Comparison of ENCODE assay signal across 16 mouse cellular contexts in genomic region chr7:37933754-37934308, GRCm38 (mm10).
DNase-seq lines count a peak whose midpoint lies in the region; ATAC-seq and TF ChIP-seq lines count a peak whose summit lies in the region.
"Had no signal": no experiment of that assay in that cellular context is flagged by ENCODE, and none has a peak within 500 bp of the region (broad histone marks: within the 10 kb centered on the region; RNA-seq: fewer than 3 reads in every experiment).

No protein-coding gene starts in this region.

- DNase-seq in forebrain, embryonic 14.5 days (ENCODE audit: low spot score): no peak
- DNase-seq in stomach, postnatal 0 days (ENCODE audit: low spot score): no peak
- peak; percentile 23 for DNase-seq in mesoderm, embryonic 11.5 days (ENCODE audit: low read depth, low spot score)
- DNase-seq in lung, postnatal 14 days: no peak
- DNase-seq in layer of hippocampus, postnatal 10 days (ENCODE audit: low spot score in 2 of 2): no peak
- DNase-seq: adrenal gland, postnatal 25 days; cerebellum, postnatal 25 days; kidney, postnatal 10 days; liver, postnatal 0 days; spleen, adult 18-20 months had no signal

- H3K4me3 ChIP-seq in forebrain, embryonic 12.5 days (replicated peaks): no peak overlapping the region
- H3K4me3 ChIP-seq in forebrain, embryonic 14.5 days (ENCODE audit: low read depth, low read length): no peak overlapping the region
- H3K4me3 ChIP-seq in stomach, embryonic 16.5 days (replicated peaks; ENCODE audit: low read length): no peak overlapping the region
- no peak overlapping the region for H3K4me3 ChIP-seq in stomach, postnatal 0 days (ENCODE audit: low read depth, low read length)
- no peak overlapping the region for H3K4me3 ChIP-seq in neural tube, embryonic 15.5 days (replicated peaks)
- H3K4me3 ChIP-seq: heart, embryonic 15.5 days; limb, embryonic 12.5 days had no signal

- peaks cover 30% of the 10 kb centered on the region for H3K4me1 ChIP-seq in forebrain, embryonic 12.5 days
- H3K4me1 ChIP-seq in forebrain, embryonic 14.5 days (ENCODE audit: control insufficient read depth, insufficient read depth, low read length): peaks cover 9% of the 10 kb centered on the region
- peaks cover 15% of the 10 kb centered on the region for H3K4me1 ChIP-seq in stomach, embryonic 16.5 days (ENCODE audit: control insufficient read depth, insufficient read depth, low read length)
- peaks cover 3% of the 10 kb centered on the region; the same call in 1 of the 2 replicates for H3K4me1 ChIP-seq in stomach, postnatal 0 days (replicated peaks; ENCODE audit: control insufficient read depth, insufficient read depth)
- peaks cover 25% of the 10 kb centered on the region for H3K4me1 ChIP-seq in neural tube, embryonic 15.5 days

- no peaks in the 10 kb centered on the region for H3K36me3 ChIP-seq in forebrain, embryonic 12.5 days (replicated peaks)
- no peaks in the 10 kb centered on the region for H3K36me3 ChIP-seq in forebrain, embryonic 14.5 days (ENCODE audit: control insufficient read depth, insufficient read depth, low read length)
- no peaks in the 10 kb centered on the region for H3K36me3 ChIP-seq in stomach, embryonic 16.5 days (ENCODE audit: control insufficient read depth, insufficient read depth, low read length)
- no peaks in the 10 kb centered on the region for H3K36me3 ChIP-seq in stomach, postnatal 0 days (ENCODE audit: control insufficient read depth, insufficient read depth, low read length)
- H3K36me3 ChIP-seq in neural tube, embryonic 15.5 days: no peaks in the 10 kb centered on the region
- H3K36me3 ChIP-seq: heart, embryonic 15.5 days; limb, embryonic 12.5 days had no signal

- no peak for TF ChIP-seq EP300 in stomach, postnatal 0 days (optimal IDR thresholded peaks at IDR 0.05)

- no peak overlapping the region for H3K9ac ChIP-seq in forebrain, embryonic 12.5 days
- no peak overlapping the region for H3K9ac ChIP-seq in forebrain, embryonic 14.5 days (ENCODE audit: low read length)
- peak overlapping the region; percentile 23; the same call in 1 of the 2 replicates for H3K9ac ChIP-seq in stomach, embryonic 16.5 days (ENCODE audit: low read length)
- no peak overlapping the region for H3K9ac ChIP-seq in stomach, postnatal 0 days (ENCODE audit: low read length)
- no peak overlapping the region for H3K9ac ChIP-seq in neural tube, embryonic 15.5 days (replicated peaks)
- H3K9ac ChIP-seq: heart, embryonic 15.5 days; limb, embryonic 12.5 days; liver, postnatal 0 days had no signal

- no peaks in the 10 kb centered on the region for H3K9me3 ChIP-seq in forebrain, embryonic 12.5 days
- H3K9me3 ChIP-seq in forebrain, embryonic 14.5 days (replicated peaks; ENCODE audit: control insufficient read depth, low read length): no peaks in the 10 kb centered on the region
- H3K9me3 ChIP-seq in stomach, embryonic 16.5 days (replicated peaks; ENCODE audit: control insufficient read depth, low read length): no peaks in the 10 kb centered on the region
- no peaks in the 10 kb centered on the region for H3K9me3 ChIP-seq in stomach, postnatal 0 days (ENCODE audit: control insufficient read depth, low read length)
- H3K9me3 ChIP-seq in neural tube, embryonic 15.5 days (replicated peaks): no peaks in the 10 kb centered on the region
- H3K9me3 ChIP-seq: heart, embryonic 15.5 days; limb, embryonic 12.5 days had no signal

- peak; percentile 27; the same call in 1 of the 2 replicates for ATAC-seq in forebrain, embryonic 12.5 days (ENCODE audit: low FRiP score)
- no peak for ATAC-seq in forebrain, embryonic 14.5 days
- ATAC-seq in stomach, embryonic 16.5 days (ENCODE audit: insufficient read depth, low FRiP score): no peak
- ATAC-seq in stomach, postnatal 0 days (ENCODE audit: low FRiP score, low TSS enrichment): no peak
- peak; percentile 53; the same call in 1 of the 2 replicates for ATAC-seq in neural tube, embryonic 15.5 days (ENCODE audit: low FRiP score)
- ATAC-seq: liver, postnatal 0 days had no signal

- no peak overlapping the region for H3K27ac ChIP-seq in forebrain, embryonic 12.5 days
- no peak overlapping the region for H3K27ac ChIP-seq in forebrain, embryonic 14.5 days (ENCODE audit: low read depth, low read length)
- no peak overlapping the region for H3K27ac ChIP-seq in stomach, embryonic 16.5 days (ENCODE audit: low read length)
- no peak overlapping the region for H3K27ac ChIP-seq in stomach, postnatal 0 days (replicated peaks)
- no peak overlapping the region for H3K27ac ChIP-seq in neural tube, embryonic 15.5 days (replicated peaks)
- H3K27ac ChIP-seq: heart, embryonic 15.5 days; limb, embryonic 12.5 days; macrophage had no signal

- no peak for TF ChIP-seq CTCF in stomach, postnatal 0 days (IDR thresholded peaks at IDR 0.05; ENCODE audit: low read depth)

- WGBS in forebrain, embryonic 12.5 days: 30% methylated on average over 9 of the region's 9 CpGs
- 32% methylated on average over 9 of the region's 9 CpGs for WGBS in forebrain, embryonic 14.5 days
- WGBS in stomach, embryonic 16.5 days: 40% methylated on average over 9 of the region's 9 CpGs
- 47% methylated on average over 9 of the region's 9 CpGs for WGBS in stomach, postnatal 0 days
- WGBS in neural tube, embryonic 15.5 days: 11% methylated on average over 9 of the region's 9 CpGs

- H3K4me2 ChIP-seq in forebrain, embryonic 12.5 days: no peak overlapping the region
- no peak overlapping the region for H3K4me2 ChIP-seq in forebrain, embryonic 14.5 days (ENCODE audit: low read length)
- no peak overlapping the region for H3K4me2 ChIP-seq in stomach, embryonic 16.5 days (ENCODE audit: low read depth, low read length)
- no peak overlapping the region for H3K4me2 ChIP-seq in stomach, postnatal 0 days (replicated peaks; ENCODE audit: low read depth)
- H3K4me2 ChIP-seq in neural tube, embryonic 15.5 days: no peak overlapping the region
- H3K4me2 ChIP-seq: heart, embryonic 15.5 days; limb, embryonic 12.5 days had no signal

- H3K27me3 ChIP-seq in forebrain, embryonic 12.5 days: no peaks in the 10 kb centered on the region
- no peaks in the 10 kb centered on the region for H3K27me3 ChIP-seq in forebrain, embryonic 14.5 days (replicated peaks; ENCODE audit: control insufficient read depth, insufficient read depth, low read length)
- no peaks in the 10 kb centered on the region for H3K27me3 ChIP-seq in stomach, embryonic 16.5 days (ENCODE audit: control insufficient read depth, insufficient read depth, low read length)
- no peaks in the 10 kb centered on the region for H3K27me3 ChIP-seq in stomach, postnatal 0 days (ENCODE audit: control insufficient read depth, insufficient read depth, low read length)
- H3K27me3 ChIP-seq in neural tube, embryonic 15.5 days (replicated peaks): no peaks in the 10 kb centered on the region
- H3K27me3 ChIP-seq: heart, embryonic 15.5 days; limb, embryonic 12.5 days had no signal

Comparison
In these comparisons a context has a peak if more than half of its experiments do, and no peak if none do; other contexts are left out.
1. ATAC-seq: peak in forebrain, embryonic 12.5 days (single experiment) and neural tube, embryonic 15.5 days (single experiment); none in forebrain, embryonic 14.5 days (single experiment), stomach, embryonic 16.5 days (single experiment) and stomach, postnatal 0 days (single experiment).